Mouse (Mus musculus) T-cell, adult 2 months (primary cell): ENCODE data around the gene Alppl2.

ENCODE experiments used
- DNase-seq: peaks from one replicate; pipeline ENCODE4 v3.0.0; 2022; ENCODE audit warnings: low spot score

Gene Alppl2

GRCm38 (mm10) chr1:87089828-87090227 is at the start of gene Alppl2:
TSS of gene Alppl2 (minus strand) at chr1:87089928.
- DNase-seq: no peak

- DNase-seq: no peak
Observed at GRCm38 (mm10) chr1:87131803-87132202, 42.1 kb upstream of the Alppl2 start.

- DNase-seq: no peak
Observed at GRCm38 (mm10) chr1:87127206-87128030, 37.7 kb upstream of the Alppl2 start.

- DNase-seq: no peak
Observed at GRCm38 (mm10) chr1:87124673-87125072, 34.9 kb upstream of the Alppl2 start, which contains the start of gene Akp3. TSS of gene Akp3 (plus strand) at chr1:87124973.

GRCm38 (mm10) chr1:87114784-87115183 is 25.1 kb upstream of the Alppl2 start:
- DNase-seq: no peak

GRCm38 (mm10) chr1:87111719-87112354 is 22.1 kb upstream of the Alppl2 start:
- no peak for DNase-seq

GRCm38 (mm10) chr1:87108564-87108963 is 18.8 kb upstream of the Alppl2 start:
- DNase-seq: no peak

- no peak for DNase-seq
Observed at GRCm38 (mm10) chr1:87106536-87106935, 16.8 kb upstream of the Alppl2 start.

GRCm38 (mm10) chr1:87103936-87104335 is 14.2 kb upstream of the Alppl2 start:
- no peak for DNase-seq

GRCm38 (mm10) chr1:87102114-87102513 is 12.4 kb upstream of the Alppl2 start:
- no peak for DNase-seq

GRCm38 (mm10) chr1:87101411-87101810 is 11.7 kb upstream of the Alppl2 start, which contains the start of gene Alpi:
TSS of gene Alpi (minus strand) at chr1:87101606.
- no peak for DNase-seq

- peak; percentile 15 for DNase-seq
Observed at GRCm38 (mm10) chr1:87098358-87098975, 8.7 kb upstream of the Alppl2 start.

- no peak for DNase-seq
Observed at GRCm38 (mm10) chr1:87095642-87096041, 5.9 kb upstream of the Alppl2 start.

GRCm38 (mm10) chr1:87089251-87089650 is 477 bp downstream of the Alppl2 start:
- no peak for DNase-seq

- DNase-seq: no peak
Observed at GRCm38 (mm10) chr1:87086964-87087363, 2.8 kb downstream of the Alppl2 start.

- DNase-seq: no peak
Observed at GRCm38 (mm10) chr1:87086196-87086595, 3.5 kb downstream of the Alppl2 start.

GRCm38 (mm10) chr1:87073776-87074175 is 16.0 kb downstream of the Alppl2 start:
- no peak for DNase-seq

GRCm38 (mm10) chr1:87070720-87071119 is 19.0 kb downstream of the Alppl2 start:
- DNase-seq: peak; percentile 7

GRCm38 (mm10) chr1:87060913-87061312 is 28.8 kb downstream of the Alppl2 start:
- no peak for DNase-seq

- no peak for DNase-seq
Observed at GRCm38 (mm10) chr1:87059042-87059665, 30.6 kb downstream of the Alppl2 start.

- no peak for DNase-seq
Observed at GRCm38 (mm10) chr1:87057075-87057474, 32.7 kb downstream of the Alppl2 start.

GRCm38 (mm10) chr1:87051369-87051768 is 38.4 kb downstream of the Alppl2 start:
- no peak for DNase-seq
